In genomic region chr16:94371301-94371931, GRCm38 (mm10) we compare ENCODE assay signal across 8 mouse cellular contexts. TPM values are rescaled to one million over a fixed set of nuclear protein-coding genes. Genes with fewer than 3 reads are reported as not detected.
DNase-seq lines count a peak whose midpoint lies in the region; ATAC-seq lines count a peak whose summit lies in the region.

TSS of gene Pigp (minus strand) at chr16:94371842.

- no peaks in the 10 kb centered on the region for H3K9me3 ChIP-seq in embryonic facial prominence, embryonic 13.5 days
- H3K9me3 ChIP-seq in heart, embryonic 10.5 days = no peaks in the 10 kb centered on the region
- H3K9me3 ChIP-seq in kidney, embryonic 15.5 days (replicated peaks) = no peaks in the 10 kb centered on the region
- H3K9me3 ChIP-seq in liver, embryonic 13.5 days (replicated peaks) = no peaks in the 10 kb centered on the region
- H3K9me3 ChIP-seq in neural tube, embryonic 11.5 days (ENCODE audit: control insufficient read depth, low read length) = no peaks in the 10 kb centered on the region

- H3K27me3 ChIP-seq in embryonic facial prominence, embryonic 13.5 days = no peaks in the 10 kb centered on the region
- no peaks in the 10 kb centered on the region for H3K27me3 ChIP-seq in heart, embryonic 10.5 days (ENCODE audit: insufficient read depth, poor library complexity, severe bottlenecking)
- H3K27me3 ChIP-seq in kidney, embryonic 15.5 days = no peaks in the 10 kb centered on the region
- H3K27me3 ChIP-seq in liver, embryonic 13.5 days = no peaks in the 10 kb centered on the region
- no peaks in the 10 kb centered on the region for H3K27me3 ChIP-seq in neural tube, embryonic 11.5 days (ENCODE audit: control insufficient read depth, insufficient read depth, low read length)

- peak; percentile 84 for ATAC-seq in embryonic facial prominence, embryonic 13.5 days (ENCODE audit: insufficient number of reproducible peaks, insufficient read depth, low FRiP score, low TSS enrichment, low read depth)
- ATAC-seq in kidney, embryonic 15.5 days (replicated peaks; ENCODE audit: low FRiP score) = peak; percentile 84
- peak; percentile 66 for ATAC-seq in liver, embryonic 13.5 days (ENCODE audit: low read depth)
- peak; percentile 84 for ATAC-seq in neural tube, embryonic 11.5 days (ENCODE audit: insufficient read depth, low FRiP score, low TSS enrichment)

- peaks cover 18% of the 10 kb centered on the region for H3K4me1 ChIP-seq in embryonic facial prominence, embryonic 13.5 days
- H3K4me1 ChIP-seq in heart, embryonic 10.5 days = peaks cover 17% of the 10 kb centered on the region
- peaks cover 31% of the 10 kb centered on the region for H3K4me1 ChIP-seq in kidney, embryonic 15.5 days
- peaks cover 35% of the 10 kb centered on the region for H3K4me1 ChIP-seq in liver, embryonic 13.5 days (replicated peaks)
- peaks cover 10% of the 10 kb centered on the region for H3K4me1 ChIP-seq in neural tube, embryonic 11.5 days (ENCODE audit: control insufficient read depth, insufficient read depth, low read length)

- H3K4me3 ChIP-seq in embryonic facial prominence, embryonic 13.5 days = peak within 1 kb of the TSS; percentile 85
- H3K4me3 ChIP-seq in heart, embryonic 10.5 days = peak within 1 kb of the TSS; percentile 89
- H3K4me3 ChIP-seq in kidney, embryonic 15.5 days (replicated peaks) = peak within 1 kb of the TSS; percentile 97
- peak within 1 kb of the TSS; percentile 81 for H3K4me3 ChIP-seq in liver, embryonic 13.5 days (replicated peaks)
- H3K4me3 ChIP-seq in neural tube, embryonic 11.5 days (ENCODE audit: low read depth, low read length) = peak within 1 kb of the TSS; percentile 92

- peak within 1 kb of the TSS; percentile 97 for H3K27ac ChIP-seq in embryonic facial prominence, embryonic 13.5 days
- peak within 1 kb of the TSS; percentile 99 for H3K27ac ChIP-seq in heart, embryonic 10.5 days
- H3K27ac ChIP-seq in kidney, embryonic 15.5 days = peak within 1 kb of the TSS; percentile 98
- peak within 1 kb of the TSS; percentile 83 for H3K27ac ChIP-seq in liver, embryonic 13.5 days
- H3K27ac ChIP-seq in neural tube, embryonic 11.5 days (ENCODE audit: low read depth, low read length) = peak within 1 kb of the TSS; percentile 87

- under 1% methylated on average over 43 of the region's 43 CpGs for WGBS in embryonic facial prominence, embryonic 13.5 days
- WGBS in heart, embryonic 10.5 days = 0% methylated on average over 39 of the region's 43 CpGs
- WGBS in kidney, embryonic 15.5 days = under 1% methylated on average over 37 of the region's 43 CpGs
- under 1% methylated on average over 41 of the region's 43 CpGs for WGBS in liver, embryonic 13.5 days (ENCODE audit: insufficient replicate concordance)
- 0% methylated on average over 14 of the region's 43 CpGs for WGBS in neural tube, embryonic 11.5 days

- peak within 1 kb of the TSS; percentile 72 for H3K4me2 ChIP-seq in embryonic facial prominence, embryonic 13.5 days
- peak within 1 kb of the TSS; percentile 66 for H3K4me2 ChIP-seq in kidney, embryonic 15.5 days
- H3K4me2 ChIP-seq in liver, embryonic 13.5 days = peak within 1 kb of the TSS; percentile 98
- peak within 1 kb of the TSS; percentile 60 for H3K4me2 ChIP-seq in neural tube, embryonic 11.5 days (ENCODE audit: low read depth)

- peak within 1 kb of the TSS; percentile 93 for H3K9ac ChIP-seq in embryonic facial prominence, embryonic 13.5 days
- H3K9ac ChIP-seq in kidney, embryonic 15.5 days = peak within 1 kb of the TSS; percentile 91
- H3K9ac ChIP-seq in liver, embryonic 13.5 days = peak within 1 kb of the TSS; percentile 84
- peak within 1 kb of the TSS; percentile 97 for H3K9ac ChIP-seq in neural tube, embryonic 11.5 days (ENCODE audit: low read length)

- DNase-seq in CD4-positive, CD25-positive, alpha-beta regulatory T cell, adult 2 months (ENCODE audit: low read depth, low spot score) = peak; percentile 86
- peak; percentile 62 to 87 for DNase-seq in adrenal gland, adult (ENCODE audit: inconsistent age in 2 of 2, low spot score in 1 of 2)
- DNase-seq in heart, embryonic 10.5 days (ENCODE audit: low spot score) = peak; percentile 93
- peak; percentile 32 for DNase-seq in liver, embryonic 13.5 days
- DNase-seq in neural tube, embryonic 11.5 days (ENCODE audit: low spot score) = peak; percentile 90
- peak; percentile 88 for DNase-seq in yolk sac, embryonic 10.5 days (ENCODE audit: low spot score)

- H3K36me3 ChIP-seq in embryonic facial prominence, embryonic 13.5 days = no peaks in the 10 kb centered on the region; the same call in 1 of the 2 replicates
- 0 out of 2 replicates have a peak, but pooled peaks cover 3% of the 10 kb centered on the region for H3K36me3 ChIP-seq in heart, embryonic 10.5 days
- peaks cover 4% of the 10 kb centered on the region; the same call in 1 of the 2 replicates for H3K36me3 ChIP-seq in kidney, embryonic 15.5 days
- H3K36me3 ChIP-seq in liver, embryonic 13.5 days = no peaks in the 10 kb centered on the region
- H3K36me3 ChIP-seq in neural tube, embryonic 11.5 days (ENCODE audit: control insufficient read depth, insufficient read depth, low read length) = no peaks in the 10 kb centered on the region

RNA-seq across cellular contexts. Expression of gene Pigp, which starts in this region (rescaled TPM):
- 122 and 129 TPM in 2 replicates for polyA plus RNA-seq in embryonic facial prominence, embryonic 13.5 days (2015; fragmentation: Nextera tagmentation; extraction: Ambion mirVana)
- polyA plus RNA-seq in heart, embryonic 10.5 days (2016; fragmentation: Nextera tagmentation; extraction: Ambion mirVana) = 95.2 and 102 TPM in 2 replicates
- 113 and 129 TPM in 2 replicates for polyA plus RNA-seq in kidney, embryonic 15.5 days (2015; fragmentation: Nextera tagmentation; extraction: Ambion mirVana)
- polyA plus RNA-seq in liver, embryonic 13.5 days (2015; fragmentation: Nextera tagmentation; extraction: Ambion mirVana) = 55.5 and 58.3 TPM in 2 replicates
- polyA plus RNA-seq in neural tube, embryonic 11.5 days (2014; fragmentation: Nextera tagmentation; extraction: Ambion mirVana) = 73.6 and 74.6 TPM in 2 replicates

Comparison
In these comparisons a context has a peak if more than half of its experiments do, and no peak if none do; other contexts are left out.
1. Peak in every context shown above with its lines: DNase-seq, ATAC-seq, H3K4me3 ChIP-seq and H3K27ac ChIP-seq.
2. DNase-seq: peak in every context shown above with its lines; median percentile 93 in heart, embryonic 10.5 days; 90 in neural tube, embryonic 11.5 days; 88 in yolk sac, embryonic 10.5 days; 86 in CD4-positive, CD25-positive, alpha-beta regulatory T cell, adult 2 months; 74 in adrenal gland, adult; 32 in liver, embryonic 13.5 days.